Mouse (Mus musculus) mature B cell (primary cell): Measurements from ENCODE around the gene Neurog1.

Source experiments
- in situ Hi-C: fragments of 300-500 bp; cut with MboI; formaldehyde crosslinking; loops from 2 replicates; pipeline ENCODE4 v1.14.3; 2019

Gene Neurog1

DNA sequence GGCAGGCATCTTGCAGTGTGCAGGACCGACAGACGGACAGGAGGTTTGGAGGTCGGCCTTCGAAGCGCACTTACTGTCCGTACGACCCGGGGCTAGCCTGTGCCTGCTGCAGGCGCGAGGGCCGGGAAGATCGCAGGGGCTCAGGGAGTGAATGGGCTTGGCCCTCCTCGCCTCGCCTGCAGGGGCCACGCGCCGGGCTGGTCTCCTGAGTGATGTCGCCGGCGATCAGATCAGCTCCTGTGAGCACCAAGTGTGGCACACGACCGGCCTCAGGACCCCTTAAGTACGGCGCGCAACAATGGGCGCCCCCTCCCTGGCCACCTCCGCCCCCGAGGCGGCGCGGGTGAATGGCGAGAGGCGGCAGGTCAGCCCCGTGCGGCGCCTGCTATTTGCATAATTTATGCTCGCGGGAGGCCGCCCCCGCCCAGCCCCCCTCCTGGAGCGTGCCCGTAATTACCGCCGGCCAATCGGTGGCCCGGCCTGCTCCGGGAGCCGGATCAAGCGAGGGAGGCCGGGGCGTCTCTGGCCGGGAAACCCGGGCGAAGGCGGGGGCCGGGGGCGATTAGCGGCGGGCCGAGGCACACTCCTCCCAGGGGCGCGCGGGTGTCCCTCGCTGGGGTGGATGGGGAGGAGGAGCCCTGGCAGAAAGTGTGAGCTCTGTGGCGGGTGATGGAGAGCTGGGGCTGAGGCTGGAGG lies at the start of gene Neurog1:
Gene Neurog1, minus strand, starts transcription at position 240 of the 696 bp plus-strand sequence.
- in situ Hi-C loops: no loop called here

DNA sequence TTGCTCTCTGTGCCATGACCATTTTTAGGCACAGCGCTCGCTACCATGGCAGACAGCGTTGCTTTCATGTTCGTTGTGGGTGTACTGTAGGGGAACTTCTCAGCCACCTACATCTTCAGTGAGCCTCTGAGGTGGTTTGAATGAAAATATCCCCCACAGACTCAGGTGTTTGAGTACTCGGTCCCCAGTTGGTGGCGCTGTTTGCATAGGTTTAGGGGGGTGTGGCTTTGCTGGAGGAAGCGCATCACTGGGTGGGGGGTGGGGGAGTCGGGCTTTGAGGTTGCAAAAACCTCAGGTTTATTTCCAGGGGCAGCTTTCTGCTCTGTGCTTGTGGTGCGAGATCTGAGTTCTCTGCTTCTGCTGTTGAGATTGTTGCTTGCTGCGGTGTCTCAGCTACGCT lies 47.4 kb upstream of the Neurog1 start:
- in situ Hi-C loops: no loop called here

DNA sequence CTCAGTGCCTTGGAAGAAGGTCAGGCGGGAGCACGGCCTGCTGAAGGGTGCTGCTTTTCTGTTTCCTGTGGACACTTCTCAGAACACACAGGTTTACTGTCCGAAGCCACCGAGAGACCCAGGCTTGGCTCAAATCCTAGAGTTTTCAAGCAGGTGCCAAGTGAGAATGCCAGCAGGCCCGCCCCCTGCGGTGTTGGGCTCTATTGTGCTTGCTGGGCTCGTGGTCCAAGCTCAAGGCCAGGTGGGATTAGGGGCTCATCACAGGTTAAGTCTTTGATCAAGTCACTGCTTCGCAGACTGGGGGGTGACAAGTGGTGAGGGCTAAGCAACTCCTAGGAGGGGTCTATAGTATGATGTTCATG lies 44.7 kb upstream of the Neurog1 start:
- in situ Hi-C loops: no loop called here

DNA sequence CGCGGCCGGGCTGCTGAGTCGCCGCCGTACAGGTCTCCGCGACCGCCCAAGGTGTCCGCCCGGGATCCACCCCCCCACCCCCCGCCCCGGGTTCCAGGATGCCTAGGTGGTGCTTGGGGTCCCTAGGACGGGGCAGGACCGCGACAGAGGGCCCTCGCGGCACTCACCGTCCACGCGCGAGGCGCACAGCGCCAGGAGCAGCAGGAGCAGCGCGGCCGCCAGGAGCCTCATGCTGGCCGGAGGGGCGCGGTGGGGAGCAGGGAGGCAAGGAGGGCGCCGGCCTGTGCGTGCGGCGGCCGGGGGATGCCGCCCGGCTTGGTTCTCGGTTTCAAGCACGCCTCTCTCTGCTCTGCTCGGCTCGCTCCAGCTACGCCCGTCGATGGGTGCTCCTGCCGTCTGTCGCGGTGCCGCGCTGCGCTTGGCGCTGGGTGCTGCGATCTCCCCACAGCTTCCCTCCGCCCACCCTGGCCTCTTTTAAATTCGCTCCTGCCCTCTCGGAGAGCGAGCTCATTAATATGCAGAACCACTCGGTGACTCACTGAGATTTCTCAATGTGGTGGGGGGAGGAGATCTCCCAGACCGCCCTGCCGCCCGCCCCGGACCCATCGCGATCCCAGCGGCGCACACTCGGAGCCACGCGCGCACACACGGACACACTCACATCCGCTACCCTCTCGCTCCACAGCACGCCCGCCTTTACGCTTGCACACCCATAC lies 44.1 kb upstream of the Neurog1 start, which contains the start of gene Cxcl14:
Gene Cxcl14, minus strand, starts transcription at position 609 of the 716 bp plus-strand sequence.
- in situ Hi-C loops: no loop called here

DNA sequence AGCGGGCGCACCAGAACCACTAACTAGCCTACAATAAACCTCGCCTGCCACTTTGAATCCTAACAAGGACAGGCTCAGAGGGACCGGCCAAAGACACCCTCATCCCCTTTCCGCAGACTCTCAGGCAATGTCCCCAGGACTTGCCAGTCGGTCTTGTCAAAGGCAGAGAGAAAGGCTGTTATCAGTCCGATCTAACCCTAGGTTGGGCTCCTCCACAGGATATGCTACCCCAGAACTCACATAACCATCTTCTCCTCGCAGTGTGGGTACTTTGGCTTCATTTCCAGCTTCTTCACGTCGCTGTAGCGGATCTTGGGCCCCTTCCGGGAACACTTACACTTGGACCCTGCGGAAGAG lies 43.6 kb upstream of the Neurog1 start:
- in situ Hi-C loops: no loop called here

DNA sequence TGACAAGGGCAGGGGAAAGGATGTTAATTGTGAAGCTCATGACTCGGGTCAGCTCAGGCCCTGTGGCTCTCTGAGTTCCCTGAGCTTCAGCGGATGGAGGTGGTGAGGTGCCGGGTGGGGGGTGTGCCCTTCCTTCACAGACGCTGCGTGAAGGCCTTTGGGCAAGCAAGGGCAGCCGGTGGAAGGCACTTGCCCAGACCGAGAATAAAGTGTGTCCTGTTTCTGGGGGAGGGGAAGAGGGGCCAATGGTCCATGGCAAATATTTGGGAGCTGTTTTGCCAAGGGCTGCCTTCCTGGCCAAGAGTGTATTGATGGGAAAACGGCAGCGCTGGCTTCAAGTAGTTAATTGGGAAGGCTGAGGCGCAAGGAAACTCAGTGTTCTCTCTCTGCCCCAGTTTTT lies 42.9 kb upstream of the Neurog1 start:
- in situ Hi-C loops: no loop called here

DNA sequence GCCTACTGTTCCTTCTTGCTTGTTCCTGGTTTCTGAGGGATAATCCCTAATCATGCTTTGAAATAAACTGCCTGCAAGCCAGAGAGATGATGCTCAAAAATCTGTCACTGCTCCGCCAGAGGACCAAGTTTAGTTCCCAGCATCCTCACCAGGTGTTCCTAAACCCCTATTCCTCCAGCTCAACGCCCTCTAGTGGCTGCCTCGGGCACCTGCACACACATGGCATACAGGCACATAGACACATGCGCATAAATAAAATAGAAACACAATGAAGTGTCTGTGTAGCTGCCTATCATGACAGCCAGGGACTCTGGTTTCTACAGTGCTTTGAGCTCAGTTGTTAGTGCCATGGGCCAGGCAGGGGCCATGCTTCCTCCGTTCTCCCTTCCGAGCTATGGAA lies 38.0 kb upstream of the Neurog1 start:
- in situ Hi-C loops: no loop called here

DNA sequence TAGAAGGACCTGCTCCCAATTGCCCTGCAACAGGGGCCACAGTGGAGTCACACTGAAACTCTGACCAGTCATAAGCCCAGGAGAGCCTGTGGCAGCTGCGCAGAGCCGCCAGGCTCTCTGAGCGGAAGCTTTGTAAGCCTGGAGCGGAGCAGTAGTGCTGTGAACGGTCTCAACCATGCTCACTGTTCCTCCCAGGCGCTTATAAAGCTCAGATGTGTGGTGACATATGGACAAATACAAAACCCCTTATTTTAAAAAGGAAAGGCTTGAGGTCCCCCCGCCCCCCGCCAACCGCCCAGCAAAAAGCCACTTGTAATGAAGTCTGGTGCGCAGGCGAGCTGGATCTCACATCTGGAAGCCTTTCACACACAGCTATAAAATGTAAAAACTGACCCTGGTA lies 37.3 kb upstream of the Neurog1 start:
- in situ Hi-C loops: no loop called here

DNA sequence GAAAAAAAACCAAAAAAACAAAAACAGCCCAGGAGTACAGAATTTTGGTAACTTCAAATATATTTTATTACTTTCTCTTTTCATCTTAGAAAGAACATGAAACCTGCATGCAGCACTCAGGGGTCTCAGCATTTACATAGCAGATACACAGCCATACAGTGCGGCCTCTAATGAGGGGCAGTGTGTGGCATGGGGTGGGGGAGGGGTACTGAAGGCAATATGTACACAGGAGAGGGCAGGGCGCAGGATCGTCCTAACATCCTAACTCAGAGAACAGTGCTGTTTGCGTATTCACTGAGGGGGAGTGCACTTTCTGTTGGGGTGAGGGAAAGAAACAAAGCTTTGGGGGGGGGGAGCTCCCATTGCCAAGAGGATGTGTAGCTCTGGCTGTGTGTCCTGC lies 36.6 kb upstream of the Neurog1 start:
- in situ Hi-C loops: no loop called here

DNA sequence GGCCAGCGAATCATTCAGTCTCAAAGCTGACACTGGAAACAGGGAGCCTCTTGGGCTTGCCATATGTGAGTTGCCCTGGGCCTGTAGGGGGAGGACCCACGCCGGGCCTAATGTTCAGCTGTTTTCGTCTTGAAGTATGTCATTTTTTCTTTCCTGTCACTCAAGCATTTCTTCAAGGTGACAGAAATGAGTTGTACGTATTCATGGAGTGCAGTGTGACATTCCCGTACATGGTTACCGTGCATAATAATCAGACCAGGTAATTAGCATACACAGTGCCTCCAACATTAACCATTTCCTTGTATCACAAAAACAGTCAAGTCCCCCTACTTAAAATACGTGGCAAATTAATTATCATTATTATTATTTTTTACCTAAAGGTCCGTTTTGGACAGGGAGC lies 35.1 kb upstream of the Neurog1 start:
- in situ Hi-C loops: no loop called here

DNA sequence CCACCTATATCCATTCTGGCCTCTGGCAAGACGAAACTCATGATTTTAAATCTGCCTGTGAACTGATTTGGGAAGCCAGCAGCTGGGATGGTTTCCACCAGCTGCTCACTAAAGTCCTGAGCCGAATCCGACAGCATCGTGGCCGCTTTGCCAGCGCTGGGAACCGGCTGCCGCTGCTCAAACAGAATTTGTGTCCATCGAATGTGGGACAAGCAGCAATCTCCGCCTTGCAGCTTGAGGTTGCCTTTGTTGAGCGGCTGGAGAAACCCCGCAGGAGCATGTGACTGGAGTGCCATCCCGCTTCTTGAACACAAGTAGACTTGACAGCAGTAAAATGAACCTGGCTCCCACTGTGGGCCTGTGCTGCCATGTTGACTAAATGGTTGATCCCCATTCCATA lies 31.4 kb upstream of the Neurog1 start:
- in situ Hi-C loops: no loop called here

DNA sequence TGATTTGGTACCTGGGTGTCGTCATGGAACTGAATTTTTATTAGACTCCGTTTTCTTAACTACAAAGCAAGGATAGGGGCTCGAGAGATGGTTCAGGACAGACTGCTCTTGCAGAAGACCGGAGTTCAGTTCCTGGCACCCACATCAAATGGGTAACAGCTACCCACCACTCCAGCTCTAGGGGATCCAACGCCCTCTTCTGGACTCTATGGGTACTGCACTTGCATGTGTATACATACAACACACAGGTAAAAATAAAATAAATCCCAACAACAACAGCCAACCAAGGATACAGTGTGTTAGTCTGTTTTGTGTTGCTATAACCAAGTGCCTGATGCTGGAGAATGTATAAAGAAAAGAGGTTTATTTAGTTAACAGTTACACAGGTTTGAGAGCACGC lies 28.4 kb upstream of the Neurog1 start:
- in situ Hi-C loops: no loop called here

DNA sequence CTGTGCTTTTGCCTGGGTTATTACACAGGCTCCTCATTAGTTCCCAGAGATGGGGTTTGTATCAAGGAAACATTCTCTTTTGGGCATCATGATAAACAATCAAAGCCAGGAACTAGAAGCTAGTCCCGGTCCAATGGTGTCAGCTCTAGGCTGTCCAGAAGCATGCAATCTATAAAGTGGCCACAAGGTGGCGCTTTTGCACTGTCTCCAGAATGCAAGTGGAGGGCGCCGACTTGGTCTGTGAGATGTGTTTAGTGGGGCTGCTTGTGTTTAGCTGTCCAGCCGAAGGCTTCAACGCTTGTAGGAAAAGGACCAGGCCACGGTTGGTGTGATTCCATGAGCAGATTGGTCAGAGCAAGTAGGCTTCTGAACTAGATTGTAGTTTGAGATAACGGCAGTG lies 27.5 kb upstream of the Neurog1 start:
- in situ Hi-C loops: no loop called here

DNA sequence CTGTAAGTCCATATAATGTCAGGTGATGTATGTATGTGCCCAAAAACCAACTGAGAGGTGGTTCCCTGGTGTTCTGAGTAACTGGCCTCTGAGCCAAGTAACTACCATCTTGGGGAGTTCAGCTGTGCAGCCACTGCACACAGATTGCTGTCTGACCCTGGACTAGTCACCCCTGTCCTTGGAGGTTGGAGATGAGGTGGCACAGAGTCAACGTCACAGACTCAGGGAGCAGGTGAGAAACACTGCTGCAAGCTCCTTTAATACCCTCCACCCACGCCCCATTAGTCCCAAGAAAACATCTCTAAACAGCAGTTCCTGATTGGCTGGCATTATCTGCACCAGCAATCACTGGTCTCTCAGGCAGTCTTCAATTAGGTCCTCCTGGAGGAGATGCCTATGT lies 23.2 kb upstream of the Neurog1 start:
- in situ Hi-C loops: no loop called here

DNA sequence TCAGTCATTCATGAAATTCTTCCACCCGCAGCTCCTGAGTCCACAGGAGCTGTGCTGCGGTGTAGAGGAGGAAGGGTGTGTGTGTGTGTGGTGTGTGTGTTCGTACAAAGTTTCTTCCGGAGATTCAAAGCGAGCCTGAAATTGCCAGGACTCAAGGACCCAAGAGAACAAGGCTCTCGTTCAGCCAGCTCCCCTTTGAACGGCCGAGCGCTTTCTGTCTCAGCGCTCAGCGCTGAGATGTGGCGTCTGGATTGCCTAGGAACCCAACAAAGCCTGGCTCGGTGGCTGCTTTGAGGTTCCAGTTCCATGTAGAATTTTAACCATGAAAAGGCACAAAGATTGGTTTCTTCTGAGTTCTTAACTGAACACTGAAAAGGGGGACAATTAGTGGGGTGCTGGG lies 18.2 kb upstream of the Neurog1 start:
- in situ Hi-C loops: no loop called here

DNA sequence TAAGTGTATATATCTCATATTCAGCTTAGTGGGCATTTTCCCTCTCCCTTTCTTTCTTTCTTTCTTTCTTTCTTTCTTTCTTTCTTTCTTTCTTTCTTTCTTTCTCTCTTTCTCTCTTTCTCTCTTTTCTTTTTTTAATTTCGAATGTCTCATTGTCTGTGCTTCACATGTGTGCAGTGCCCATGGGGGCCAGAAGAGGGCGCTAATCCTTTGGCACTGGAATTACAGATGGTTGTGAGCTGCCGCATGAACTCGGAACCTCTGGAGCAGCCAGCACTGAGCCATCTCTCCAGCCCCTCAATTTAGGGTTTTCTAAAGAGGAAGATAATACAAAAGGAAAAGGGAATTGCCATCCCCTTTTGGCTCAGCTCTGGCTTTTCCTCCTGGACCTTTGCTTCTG lies 15.4 kb upstream of the Neurog1 start:
- in situ Hi-C loops: no loop called here

DNA sequence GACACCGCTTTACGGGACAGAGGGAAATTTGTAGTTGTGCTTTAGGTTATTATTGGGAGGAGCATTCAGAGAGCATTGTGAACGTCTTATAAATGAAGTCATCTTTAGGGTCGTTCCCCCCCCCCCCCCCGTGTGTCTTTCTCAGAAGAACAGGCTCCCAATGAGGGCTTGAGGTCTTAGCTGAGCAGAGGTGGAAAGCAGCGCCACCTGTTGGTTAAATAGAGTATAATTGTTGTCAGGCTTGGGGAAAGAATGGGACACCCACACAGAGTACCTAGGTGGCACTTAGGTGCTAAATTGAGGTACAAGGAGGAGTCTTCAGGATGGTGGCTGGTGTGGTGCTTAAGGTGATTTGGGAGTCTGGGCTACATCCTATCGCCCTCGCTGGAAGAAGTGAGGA lies 14.5 kb upstream of the Neurog1 start:
- in situ Hi-C loops: no loop called here

DNA sequence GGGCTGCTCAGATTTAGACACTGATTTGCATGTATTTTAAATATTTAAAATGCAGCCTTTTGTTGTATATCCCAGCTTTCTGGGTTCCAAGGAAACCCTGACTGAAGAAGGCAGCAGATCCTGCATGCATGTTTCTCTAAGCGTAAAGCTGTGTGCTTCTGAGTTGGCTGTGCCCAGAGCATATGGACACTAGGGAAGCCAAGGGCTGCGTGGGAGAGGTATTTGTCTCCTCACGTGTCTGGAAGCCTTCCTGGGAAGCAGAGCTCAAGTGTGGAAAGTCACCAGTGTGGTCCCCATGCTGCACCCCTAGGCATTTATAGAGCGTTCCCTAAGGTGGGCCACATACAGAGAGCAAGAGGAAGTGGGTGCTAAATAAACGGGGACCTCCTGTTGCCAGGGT lies 13.7 kb upstream of the Neurog1 start:
- in situ Hi-C loops: no loop called here

DNA sequence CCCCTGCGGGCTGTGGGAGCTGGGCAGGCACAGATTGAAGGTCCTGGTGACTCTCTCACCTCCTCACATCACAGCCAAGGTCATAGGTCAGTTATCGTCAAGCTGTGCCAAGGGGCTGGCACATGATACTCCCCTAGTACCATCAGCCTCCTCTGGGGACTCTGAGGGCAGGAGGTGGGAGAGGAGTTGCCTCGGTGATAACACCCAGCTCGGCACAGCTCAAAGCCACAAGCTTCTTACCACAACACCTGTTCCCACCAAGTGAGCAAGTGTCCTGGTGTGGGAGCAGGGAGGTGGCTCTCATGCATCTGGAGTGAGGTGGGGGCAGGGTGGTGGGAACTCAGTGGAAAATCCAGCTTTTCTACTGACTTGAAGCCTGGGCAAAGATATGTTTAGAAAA lies 10.3 kb upstream of the Neurog1 start:
- in situ Hi-C loops: no loop called here

DNA sequence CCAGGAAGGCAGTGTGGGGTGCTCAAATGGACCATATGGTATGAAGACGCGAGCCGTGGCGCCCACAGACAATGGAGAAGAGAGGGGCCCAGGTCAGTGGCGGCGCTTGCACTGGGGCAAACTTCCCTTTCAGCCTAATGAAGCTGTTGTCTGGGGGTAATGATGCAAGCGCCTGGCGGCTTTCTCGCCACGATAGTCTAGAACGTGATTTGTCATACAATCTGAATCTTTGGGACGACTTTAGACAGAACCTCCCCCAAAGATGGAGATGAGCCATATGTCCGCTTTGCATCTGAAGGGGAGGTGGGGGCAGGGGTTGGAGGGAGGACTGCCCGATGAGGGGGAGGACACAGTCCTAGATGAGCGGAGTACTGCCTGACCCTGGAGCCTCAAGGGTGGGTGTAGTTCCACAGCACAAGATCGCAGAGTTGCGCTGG lies 8.4 kb upstream of the Neurog1 start:
- in situ Hi-C loops: no loop called here

DNA sequence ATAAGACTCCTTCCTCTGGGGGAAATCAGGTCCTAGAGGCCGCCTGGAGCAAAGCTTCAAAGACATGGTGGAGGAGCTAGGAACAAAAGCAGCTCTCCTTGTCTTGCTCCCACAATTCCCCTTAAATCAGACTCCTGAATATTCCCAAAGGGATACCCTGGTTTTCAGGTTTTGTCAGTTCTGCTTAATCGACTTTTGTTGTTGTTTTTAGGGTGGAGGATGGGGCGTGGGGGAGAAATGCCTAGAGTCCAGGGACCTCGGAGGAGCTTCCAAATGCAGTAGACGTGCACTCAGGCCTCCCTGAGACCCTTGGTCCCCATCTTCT lies 7.9 kb upstream of the Neurog1 start:
- in situ Hi-C loops: no loop called here

DNA sequence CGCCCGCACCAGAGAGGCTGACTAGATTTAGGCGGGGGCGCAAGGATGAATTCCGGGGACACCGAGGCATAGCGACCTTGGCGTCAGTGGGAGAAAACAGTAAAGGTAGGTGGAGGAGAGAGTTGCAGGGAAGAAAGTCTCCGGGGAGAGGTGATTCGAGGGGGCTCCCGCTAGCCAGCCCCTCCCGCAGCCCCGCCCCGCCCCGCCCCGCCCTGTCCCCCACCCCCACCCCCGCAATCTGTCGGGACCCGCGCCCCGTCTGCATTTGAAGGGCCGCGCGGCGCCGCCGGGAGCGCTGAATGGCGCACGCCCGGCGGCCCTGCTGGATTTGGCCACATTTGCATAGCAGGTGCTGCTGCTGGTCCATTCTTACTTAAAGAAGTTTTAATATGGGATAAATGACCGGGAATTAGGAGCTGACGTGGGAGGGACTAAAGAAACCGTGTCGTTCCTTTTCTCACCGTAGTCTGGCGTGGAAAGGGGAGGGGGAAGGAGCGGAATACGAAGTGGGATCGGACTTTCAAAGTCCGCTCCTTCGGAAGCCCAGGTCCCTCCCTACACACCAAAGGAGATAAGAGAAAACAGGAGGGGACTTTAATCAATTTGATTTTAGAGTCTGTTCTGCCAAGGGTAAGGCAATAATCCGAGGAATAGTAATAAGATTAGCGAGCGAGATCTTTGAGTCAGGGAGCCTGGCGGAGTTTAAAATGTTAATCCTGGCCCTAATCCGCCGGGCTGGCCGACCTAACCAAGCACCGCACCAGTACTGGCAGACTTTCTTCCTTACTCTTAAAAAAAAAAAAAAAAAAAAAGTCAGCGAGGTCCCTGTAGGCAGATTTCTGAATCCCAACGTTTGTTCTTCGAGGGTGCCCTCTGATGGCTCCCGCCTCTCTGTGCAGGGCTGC lies 7.3 kb upstream of the Neurog1 start:
- in situ Hi-C loops: no loop called here
